Mouse (Mus musculus) megakaryocyte, adult 5-6 weeks (primary cell): ENCODE results near the gene Map3k5. TPM values are rescaled to one million over a fixed set of nuclear protein-coding genes. Genes with fewer than 3 reads are reported as not detected.
"Not testable (repeated sequence)": the region's sequence is repeated elsewhere in the genome, so short reads cannot be mapped to it uniquely, and the experiment has no call there.

Experiments
- ATAC-seq: 2 replicates; pipeline ENCODE4 v1.8.0; 2016; ENCODE audit warnings: mild to moderate bottlenecking, inconsistent platforms; ENCODE audit not compliant: poor library complexity, severe bottlenecking
- total RNA-seq, 2 experiments: library from RNA; stranded (forward) in 1 of 2; stranded (reverse) in 1 of 2; fragments of 153-499, 151-499 nt in 1 of 2; fragments of 221-1000, 200-1000 nt in 1 of 2; gene quantifications; 2 replicates each; pipeline versions ENCODE4 v1.2.3 to v1.2.4; 2015 to 2017

The Map3k5 gene
- total RNA-seq, 2 experiments from 2014 or later, result 25.4 to 36.7 TPM

DNA sequence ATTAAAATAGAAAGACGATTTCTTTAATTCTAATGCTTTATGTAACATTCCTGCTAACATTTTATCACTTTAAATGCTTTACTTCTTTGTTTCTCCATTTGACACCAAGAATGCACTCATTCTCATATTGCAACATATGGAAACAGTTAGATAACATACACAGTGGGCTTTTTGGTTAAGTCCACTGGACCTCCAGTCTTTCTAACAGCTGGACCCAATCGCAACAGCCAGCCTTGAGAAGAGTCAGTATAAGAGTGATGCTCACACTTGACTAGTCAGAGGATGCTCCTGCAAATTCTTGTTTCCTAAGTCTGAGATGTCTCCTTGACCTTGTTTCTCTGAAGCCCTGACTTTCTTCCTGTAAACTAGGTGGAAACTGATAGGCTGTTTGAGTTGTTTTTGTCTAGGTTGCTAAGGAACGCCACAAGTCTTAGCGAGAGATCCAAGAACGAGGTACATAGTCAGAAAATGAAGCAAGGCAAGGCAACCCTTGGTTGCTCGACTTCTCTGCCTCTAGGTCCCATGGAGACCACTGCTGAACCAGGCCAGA is 26.6 kb downstream of the Map3k5 start:
- no peak for ATAC-seq

DNA sequence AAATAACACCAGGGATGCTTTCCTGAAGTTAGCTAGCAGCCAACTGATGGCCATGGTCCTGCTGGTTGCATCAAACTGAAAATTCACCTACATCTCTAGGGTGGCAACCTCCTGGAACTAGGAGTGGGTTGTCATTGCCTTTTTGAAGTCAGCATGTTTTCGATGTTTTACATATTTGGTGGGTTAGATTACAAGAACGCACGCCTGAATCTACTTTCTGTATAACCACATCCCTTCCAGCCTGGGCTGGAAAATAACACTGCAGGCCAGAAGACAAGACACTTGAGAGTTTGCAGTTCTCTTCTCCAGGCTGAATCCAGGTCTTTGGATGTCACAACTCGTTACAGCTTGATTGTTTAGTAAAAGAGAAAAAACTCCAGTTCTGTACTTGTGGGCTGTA is 28.5 kb downstream of the Map3k5 start:
- no peak for ATAC-seq

DNA sequence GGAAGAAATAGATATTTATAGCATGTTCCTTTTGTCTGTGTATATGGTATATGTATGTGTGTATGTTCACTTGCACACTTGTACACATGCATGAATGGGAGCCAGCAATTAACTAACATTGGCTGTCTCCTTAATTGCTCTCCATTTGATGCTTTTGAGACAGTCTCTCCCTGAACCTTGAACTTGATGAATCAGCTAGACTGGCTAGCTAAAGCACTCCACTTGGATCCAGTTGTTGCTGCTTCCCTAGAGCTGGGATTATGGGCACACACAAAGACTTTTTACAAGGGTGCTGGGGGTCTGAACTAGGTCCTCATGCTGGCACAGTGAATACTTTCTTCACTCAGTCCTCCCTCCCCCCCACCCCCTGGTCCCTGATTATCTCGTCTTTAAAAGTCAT is 28.9 kb downstream of the Map3k5 start:
- ATAC-seq, result no peak

DNA sequence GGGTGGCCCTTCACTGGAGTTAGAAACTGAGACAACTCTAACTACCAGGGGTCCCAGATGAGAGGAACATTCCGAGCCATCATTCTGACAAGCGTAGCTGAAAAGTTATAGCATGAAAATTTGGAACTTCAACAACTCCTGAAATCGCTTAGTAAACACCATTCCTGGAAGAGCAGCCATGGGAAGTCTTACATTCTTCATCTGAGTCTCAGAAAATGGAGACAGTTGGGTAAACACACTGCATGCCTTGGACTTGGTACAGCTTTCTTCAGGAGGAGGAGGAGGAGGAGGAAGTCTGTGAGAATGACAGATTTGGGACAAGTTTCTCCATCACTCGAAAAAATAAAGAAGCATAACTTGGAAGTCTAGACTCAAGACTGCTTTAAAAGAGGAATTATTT is 29.8 kb downstream of the Map3k5 start:
- no peak for ATAC-seq

DNA sequence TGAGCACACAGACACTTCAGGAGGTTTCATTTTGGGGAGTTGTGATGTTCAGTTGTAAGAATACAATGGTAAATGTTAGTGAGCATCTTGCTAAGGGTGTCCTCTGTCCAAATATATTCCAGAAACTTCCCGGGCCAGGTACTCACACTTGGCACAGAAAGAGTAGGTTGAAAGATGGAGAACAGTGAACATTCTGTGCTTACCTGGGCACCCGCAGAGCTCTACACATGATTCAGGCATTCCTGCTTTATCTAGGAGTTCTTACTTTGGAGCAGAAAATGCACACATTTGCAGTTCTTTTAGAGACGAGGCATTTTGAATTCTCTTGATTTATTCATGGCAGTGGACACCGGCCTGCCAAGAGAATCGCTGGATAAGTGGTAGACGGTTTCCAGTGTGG is 32.3 kb downstream of the Map3k5 start:
- ATAC-seq, result no peak

DNA sequence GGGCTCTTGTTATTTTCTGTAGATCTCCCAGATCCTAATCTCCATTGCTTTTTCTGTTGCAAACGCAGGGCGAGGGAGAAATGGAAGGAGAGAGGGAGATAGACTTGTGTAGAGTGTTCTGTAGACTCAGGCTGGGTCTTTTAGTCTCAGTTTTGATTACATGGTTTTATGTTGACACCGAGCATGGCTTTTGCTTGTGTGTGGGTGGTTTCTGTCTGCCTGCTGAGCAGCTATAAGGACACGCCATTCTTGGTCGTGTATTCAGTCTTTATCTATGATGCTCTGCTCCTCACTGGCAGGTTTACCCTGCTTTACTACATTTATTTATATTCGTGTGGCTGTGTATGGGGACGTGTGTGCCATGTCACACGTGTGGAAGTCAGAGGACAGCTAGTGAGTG is 34.2 kb downstream of the Map3k5 start:
- no peak for ATAC-seq

DNA sequence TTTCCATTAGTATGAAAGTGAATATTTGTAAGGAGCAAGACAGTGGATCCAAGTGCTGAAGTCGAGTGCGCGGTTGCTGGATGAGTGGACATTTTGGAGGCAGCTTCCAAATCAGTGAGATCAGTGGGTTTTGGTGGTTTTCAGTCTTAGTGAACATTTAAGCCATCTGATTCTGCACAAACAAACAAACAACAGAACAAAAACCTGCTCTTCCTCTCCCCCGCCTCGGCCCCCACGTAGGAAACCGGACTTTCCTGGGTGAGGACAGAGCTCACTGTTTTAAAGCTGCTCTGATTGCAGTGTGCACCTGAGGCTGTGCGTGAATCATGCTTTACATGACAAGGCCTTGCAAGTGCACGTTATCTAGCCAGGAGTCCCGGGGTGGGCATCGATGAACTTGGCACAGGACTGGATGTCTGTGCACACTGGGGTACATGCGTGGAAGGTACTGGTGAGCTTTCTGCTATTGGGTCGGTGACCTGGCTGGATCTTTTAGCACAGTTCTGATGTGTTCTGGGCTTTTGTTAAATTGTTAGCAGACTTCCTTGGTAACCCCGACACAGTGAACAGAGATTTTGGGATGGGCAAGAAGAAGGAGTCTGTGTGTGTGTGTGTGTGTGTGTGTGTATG is 35.7 kb downstream of the Map3k5 start:
- ATAC-seq, result no peak

DNA sequence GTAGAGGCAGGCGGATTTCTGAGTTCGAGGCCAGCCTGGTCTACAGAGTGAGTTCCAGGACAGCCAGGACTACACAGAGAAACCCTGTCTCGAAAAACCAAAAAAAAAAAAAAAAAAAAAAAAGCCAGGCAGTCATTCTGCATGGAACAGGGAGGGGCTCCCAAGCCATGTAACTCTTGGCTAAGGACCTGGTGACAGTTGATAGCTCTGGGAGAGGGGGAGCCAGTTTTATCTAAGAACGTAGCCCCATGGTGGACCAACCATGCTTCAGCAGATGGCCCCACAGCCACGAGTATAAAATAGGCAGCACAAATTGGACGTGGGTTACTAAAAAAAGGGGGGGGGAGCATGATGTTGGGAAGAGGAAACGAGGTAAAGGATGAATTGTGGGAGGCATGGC is 37.2 kb downstream of the Map3k5 start:
- ATAC-seq, result not testable (repeated sequence)

DNA sequence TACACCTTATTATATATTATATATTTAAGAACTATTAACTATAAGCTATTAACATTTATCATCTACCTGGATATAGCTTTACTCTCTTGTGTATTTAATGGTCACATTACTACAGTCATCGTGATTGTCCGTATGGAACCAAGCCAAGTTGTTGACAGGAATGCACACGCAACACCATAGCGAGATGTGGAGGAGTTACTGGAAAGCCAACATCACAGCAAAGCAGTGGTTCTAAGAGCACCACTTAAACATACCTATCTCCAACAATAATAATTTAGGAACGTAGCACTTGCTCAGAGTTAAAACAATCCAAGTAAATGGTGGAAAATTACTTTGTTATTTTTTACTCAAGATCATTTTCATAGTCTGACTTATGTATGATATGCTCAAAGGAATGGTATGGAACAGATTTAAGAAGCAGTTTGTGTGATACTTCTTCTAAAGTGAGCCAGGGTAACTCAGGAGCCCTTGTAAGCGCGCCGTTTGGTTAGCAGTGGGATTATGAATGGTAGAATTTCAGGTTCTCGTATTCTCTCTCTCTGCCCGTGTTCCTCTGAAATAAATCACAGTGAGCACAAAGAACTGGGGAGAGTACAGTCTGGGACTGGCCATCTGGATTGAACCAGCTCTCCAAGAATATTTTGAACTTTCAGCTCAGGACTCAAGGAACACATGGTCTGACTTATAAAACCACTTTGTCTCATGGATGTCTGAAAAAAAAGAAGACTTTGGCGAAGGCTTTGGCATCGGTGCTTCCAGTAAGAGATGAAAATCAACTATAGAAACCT is 39.2 kb downstream of the Map3k5 start:
- no peak for ATAC-seq

DNA sequence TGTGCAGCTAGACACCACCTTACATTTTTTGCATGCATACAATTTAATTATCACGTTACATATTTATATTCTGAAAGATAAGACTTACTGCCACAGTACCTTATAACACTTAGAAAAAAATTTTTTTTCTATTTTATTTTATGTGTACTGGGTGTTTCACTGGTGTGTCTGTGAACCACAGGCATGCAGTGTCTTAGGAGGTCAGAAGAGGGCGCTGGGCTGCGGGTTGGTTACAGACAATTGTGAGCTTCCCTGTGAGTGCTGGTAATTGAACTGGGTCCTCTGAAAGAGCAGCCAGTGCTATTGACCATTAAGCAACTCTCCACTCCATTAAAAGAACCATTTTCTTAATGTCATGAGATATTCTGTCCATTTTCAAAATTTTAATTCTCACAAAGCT is 43.3 kb downstream of the Map3k5 start:
- ATAC-seq, result no peak

DNA sequence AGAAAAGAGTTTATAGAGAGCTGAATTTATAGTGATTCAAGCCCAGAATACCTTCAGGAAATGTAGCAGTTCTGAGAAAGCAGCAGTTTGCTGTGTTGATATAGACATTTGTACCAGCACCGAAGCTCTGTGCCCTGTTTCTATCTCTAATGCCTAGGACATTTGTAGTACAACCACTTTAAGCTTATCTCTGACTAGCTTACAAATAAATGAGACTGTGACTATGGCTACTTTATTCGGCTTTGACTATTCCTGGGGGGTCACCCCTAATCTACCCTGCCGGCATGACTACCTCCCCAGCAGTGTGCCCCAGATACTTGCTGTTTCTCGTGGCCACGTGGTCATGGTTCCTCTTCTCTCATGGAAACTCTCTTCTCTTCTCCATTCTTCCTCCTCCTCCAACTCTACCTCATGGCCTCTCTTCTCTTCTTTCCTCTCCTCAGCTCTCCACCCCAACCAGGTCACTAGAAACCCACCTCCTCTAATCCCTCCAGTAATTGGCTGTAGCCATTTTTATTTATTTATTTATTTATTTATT is 44.5 kb downstream of the Map3k5 start:
- peak; percentile 54 for ATAC-seq

DNA sequence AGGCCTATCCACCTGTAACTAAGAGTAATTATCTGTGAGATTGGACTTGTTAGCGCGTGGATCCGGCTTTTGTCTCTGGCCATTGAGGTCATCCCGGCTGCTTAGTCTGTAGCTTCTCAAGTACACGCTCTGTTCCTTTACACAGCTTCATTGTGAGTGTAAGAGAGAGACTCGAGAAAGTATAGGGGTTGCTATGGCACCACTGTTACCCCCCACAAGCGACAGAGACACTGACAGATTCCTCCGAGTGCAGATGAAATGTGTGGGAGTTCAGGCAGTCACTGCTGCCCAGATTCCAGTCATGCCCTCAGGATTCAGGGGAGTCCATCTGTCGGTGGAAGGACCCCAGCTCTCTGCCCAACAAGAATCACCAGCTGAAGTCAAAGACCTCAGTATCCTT is 53.5 kb downstream of the Map3k5 start:
- no peak for ATAC-seq

DNA sequence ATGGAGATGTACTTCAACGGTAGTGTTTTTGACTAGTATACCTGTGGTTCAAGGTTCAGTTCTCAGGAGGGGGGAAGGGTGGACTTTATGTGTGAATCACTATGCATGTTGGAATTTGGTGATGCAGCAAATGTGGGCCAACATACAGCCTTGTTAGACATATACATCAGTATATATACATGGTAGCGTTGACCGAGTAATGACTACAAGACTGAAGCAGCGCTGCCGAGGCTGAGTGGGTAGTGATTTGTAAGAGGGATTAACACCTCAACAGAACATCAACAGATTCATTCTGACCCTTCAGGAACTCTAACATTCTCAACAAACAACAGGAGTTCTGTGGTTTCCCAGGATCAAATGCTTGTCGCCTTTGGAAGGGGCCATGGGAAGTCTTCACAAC is 55.7 kb downstream of the Map3k5 start:
- no peak for ATAC-seq

DNA sequence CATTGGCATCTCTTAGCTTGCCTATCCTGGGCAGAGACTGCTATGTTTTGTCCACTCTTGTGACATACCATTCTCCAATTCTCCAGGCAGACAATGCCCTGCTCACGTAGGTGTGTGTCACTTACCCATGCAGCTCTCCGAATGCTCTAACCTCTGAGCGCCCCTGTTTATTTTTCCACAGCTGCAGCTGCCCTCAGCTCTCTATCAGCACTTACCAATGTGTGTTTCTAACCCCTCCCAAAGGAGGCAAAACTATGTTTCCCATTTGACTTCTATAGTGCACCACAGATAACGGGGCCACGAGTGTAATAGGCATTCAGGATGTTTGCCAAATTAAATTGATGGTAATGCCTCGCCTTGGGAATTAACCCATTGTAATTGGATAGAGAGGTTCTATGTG is 56.4 kb downstream of the Map3k5 start:
- ATAC-seq, result no peak

DNA sequence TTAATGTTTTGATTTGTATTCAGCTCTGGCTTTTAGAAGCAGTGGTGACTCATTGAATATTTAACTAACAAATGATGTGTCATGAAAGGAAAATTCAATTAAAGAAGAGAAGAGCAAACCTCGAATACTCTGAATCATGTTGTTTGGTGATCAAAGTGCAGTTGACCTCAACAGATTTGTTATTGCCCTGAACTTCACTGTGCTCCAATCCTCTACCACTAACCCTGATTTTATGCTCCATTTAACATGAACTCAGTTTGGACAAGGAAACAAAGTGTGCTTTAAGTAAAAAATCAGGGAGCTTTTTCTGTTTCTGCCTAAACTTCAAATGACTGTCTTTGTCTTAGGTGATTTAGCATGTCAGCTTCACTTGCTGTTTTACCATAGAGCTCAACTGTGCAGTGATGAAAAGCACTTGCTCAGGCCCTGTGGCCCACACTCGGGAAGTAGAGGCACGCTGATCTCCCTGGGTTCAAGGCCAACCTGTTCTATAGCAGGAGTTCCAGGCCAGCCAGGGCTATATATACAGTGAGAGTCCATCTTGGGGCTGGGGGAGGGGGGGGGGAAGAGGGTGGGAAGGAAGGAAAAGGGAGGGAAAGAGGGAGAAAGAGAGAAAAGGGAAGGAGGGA is 57.1 kb downstream of the Map3k5 start:
- ATAC-seq, result no peak

DNA sequence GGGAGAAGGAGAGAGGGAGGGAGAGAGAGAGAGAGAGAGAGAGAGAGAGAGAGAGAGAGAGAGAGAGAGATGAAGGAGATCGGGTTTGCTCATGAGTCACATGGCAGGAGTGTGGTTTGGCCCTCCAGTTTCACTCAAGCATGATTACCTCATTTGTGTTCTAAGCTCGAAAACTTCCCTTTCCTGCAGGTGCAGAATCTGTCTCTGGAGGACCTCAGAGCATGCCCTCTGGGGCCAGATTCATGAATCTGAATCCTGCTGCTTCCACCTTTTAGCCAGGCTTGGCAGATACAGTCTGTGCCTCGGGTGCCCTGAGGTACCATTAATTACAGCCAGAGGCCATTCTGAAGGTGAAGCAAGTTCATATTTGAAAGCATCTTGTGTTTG is 57.6 kb downstream of the Map3k5 start:
- ATAC-seq, result peak; percentile 96

DNA sequence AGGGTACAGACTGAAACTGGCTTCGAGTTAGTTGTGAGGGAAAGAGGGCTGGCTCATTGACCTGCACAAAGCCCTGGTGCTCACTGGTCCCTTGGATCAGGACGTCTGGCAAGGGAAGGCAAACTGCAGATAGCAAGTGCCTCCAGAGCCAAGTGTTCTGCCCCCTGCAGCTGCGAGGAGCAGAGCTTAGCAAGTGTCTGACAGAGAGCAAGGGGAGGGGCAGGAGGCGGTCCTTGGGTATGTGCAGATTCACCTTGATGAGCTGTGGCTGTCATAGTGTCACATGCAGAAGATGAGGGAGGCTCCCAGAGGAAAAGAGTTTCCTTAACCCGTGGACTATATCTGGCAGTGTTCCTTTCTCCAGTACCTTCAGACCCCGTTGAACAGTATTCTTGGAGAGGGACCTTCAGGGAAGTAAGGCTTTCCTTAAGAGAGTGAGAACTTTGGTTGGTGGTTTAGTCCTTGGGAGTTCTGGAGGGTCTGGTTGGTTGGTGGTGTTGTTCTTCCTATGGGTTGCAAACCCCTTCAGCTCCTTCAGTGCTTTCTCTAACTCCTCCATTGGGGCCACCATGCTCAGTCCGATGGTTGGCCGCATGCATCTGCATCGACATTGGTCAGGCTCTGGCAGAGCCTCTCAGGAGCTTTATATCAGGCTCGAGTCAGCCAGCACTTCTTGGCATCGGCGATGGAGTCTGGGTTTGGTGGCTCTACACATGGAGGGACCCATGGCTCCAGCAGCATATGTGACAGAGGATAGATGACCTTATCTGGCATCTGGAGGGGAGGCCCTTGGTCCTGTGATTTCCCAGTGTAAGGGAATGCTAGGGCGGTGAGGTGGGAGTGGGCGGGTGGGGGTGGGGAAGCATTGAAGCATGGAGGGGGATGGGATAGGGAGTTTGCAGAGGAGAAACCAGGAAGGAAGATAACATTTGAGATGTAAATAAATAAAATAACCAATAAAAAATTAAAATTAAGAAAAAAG is 60.5 kb downstream of the Map3k5 start:
- ATAC-seq, result no peak

DNA sequence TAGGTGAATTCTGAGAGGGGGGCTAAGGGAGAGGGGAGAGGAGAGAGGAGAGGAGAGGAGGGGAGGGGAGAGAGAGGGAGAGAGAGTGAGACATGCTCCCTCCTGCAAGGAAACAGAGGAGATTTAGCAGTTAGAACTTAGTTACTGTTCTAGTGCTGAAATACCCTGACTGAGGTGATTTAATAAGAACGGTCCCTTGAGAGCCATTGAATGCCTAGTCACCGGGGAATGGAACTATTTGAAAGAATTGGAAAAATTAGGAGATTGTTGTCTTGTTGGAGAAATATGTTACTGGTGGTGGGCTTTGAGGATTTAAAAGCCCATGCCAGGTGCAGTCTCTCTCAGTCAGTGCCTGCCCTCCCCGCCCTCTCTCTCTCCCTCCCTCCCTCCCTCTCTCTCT is 61.9 kb downstream of the Map3k5 start:
- no peak for ATAC-seq

DNA sequence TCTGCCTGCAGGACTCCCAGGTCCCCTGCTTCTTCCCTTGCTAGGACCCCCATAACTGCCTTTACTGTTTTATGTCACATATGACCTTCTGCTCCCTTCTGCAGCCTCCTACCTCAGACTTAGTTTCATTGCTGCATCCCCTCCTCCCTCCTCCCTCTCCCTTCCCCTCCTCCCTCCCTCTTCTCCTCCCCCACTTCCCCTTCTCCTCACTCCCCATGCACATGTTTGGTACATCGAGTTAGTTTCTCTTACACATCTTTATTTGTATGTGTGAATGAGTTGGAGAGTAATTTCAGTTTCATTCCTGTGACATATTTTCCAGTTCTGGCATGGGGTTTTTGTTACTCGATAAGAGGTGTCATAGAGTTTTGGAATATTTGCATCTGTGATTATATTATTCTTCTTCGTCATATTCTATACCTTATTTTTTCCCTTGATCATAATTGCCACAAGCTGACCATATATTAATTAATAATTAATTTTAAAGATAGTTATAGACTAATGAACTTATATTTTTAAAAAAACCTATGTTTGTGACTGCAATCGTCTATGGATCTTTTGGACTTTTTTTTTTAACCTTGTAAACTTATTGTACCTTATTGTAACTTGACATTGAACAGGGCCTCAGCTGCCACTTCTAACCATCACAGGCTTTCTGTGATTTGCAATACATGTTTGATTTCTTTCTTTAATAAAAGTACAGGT is 65.6 kb downstream of the Map3k5 start:
- peak; percentile 72 for ATAC-seq

DNA sequence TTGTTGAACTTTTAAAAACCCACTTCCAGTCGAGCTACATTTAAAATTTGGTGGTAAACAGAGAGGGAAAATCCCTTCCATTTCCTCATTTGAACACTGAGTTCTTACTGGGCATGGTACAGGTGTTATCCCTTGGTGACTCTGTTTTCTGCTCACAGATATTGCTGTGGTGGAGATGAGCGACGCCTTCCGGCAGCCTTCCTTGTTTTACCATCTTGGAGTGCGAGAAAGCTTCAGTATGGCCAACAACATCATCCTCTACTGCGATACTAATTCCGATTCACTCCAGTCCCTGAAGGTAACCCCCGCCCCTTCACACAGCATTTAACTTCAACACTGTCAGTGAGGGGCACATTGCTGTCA is 66.1 kb downstream of the Map3k5 start:
- ATAC-seq, result no peak
